Mouse (Mus musculus): ENCODE data around the gene Cdhr5. TPM values are rescaled to one million over a fixed set of nuclear protein-coding genes. Genes with fewer than 3 reads are reported as not detected.

Cdhr5 gene
- not detected in 2 replicates for polyA plus RNA-seq (2014; fragmentation: Nextera tagmentation; extraction: Ambion mirVana)

DNA sequence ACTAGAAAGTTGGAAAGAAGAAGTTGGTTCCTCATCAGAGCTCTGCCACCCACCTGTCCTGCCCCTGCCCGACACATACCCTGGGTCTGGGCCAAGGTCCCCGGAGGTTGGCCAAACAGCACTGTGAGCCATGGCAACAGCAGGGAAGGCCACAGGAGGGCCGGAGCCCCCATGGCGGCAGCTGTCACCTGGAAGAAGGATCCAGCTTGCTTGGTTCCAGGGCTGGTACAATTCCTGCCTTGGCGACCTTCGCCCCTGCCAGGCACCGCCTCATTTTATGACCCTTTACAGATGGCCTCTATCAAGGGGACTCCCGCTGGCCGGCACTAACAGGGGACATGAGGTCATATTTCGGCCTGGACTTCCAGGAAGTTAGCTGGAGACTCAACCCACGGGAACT is at the start of gene Cdhr5:
TSS of gene Cdhr5 (minus strand) at position 241 of the 400 bp plus-strand sequence.
- WGBS = 82% methylated on average over 11 of the region's 11 CpGs
- no peak within 1 kb of the TSS for H3K9ac ChIP-seq (ENCODE audit: low read length)
- ATAC-seq (ENCODE audit: low FRiP score) (no peak), DNase-seq (ENCODE audit: low spot score, missing footprints) (no peak)
- H3K27ac ChIP-seq (ENCODE audit: low read depth, low read length) = no peak within 1 kb of the TSS
- no peaks in the 10 kb centered on the region for H3K9me3 ChIP-seq (ENCODE audit: control insufficient read depth, low read length)
- H3K27me3 ChIP-seq (ENCODE audit: control insufficient read depth, insufficient read depth, low read length) = peaks cover 7% of the 10 kb centered on the region
- no peak within 1 kb of the TSS for H3K4me3 ChIP-seq (ENCODE audit: low read depth, low read length)
- H3K4me1 ChIP-seq (ENCODE audit: control insufficient read depth, insufficient read depth, low read length) = peaks cover 5% of the 10 kb centered on the region
- no peaks in the 10 kb centered on the region for H3K36me3 ChIP-seq (ENCODE audit: control insufficient read depth, insufficient read depth, low read length)
- H3K4me2 ChIP-seq = no peak within 1 kb of the TSS

DNA sequence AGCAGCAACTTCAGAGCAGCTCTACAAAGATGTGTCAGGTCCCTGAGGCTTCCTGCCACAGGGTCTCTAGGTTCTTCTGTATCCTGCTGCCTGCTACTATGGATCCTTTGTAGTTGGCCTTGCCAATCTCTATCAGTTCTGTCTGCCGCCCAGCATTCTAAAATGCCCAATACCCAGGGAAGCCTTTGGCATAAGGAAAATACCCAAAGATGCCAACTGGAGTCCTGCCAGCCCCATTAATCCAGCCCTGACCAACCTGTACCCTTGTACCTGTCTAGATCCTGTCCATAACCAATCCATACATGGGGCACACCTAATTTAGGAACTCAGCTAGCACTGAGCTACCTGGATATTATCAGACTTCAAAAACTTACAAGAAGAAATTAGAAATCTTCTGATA is 48.1 kb upstream of the Cdhr5 start:
- Histone ChIP-seq H3K27ac (ENCODE audit: low read depth, low read length) (no peak overlapping the region), H3K4me3 (ENCODE audit: low read depth, low read length) (no peak overlapping the region), H3K27me3 (ENCODE audit: control insufficient read depth, insufficient read depth, low read length) (no peaks in the 10 kb centered on the region), H3K9me3 (ENCODE audit: control insufficient read depth, low read length) (no peaks in the 10 kb centered on the region), H3K4me2 (no peak overlapping the region), H3K9ac (ENCODE audit: low read length) (no peak overlapping the region), H3K4me1 (ENCODE audit: control insufficient read depth, insufficient read depth, low read length) (peaks cover 24% of the 10 kb centered on the region), H3K36me3 (ENCODE audit: control insufficient read depth, insufficient read depth, low read length) (peaks cover 19% of the 10 kb centered on the region)
- WGBS = 78% methylated on average over 1 of the region's 1 CpGs
- ATAC-seq (ENCODE audit: low FRiP score) (no peak), DNase-seq (ENCODE audit: low spot score, missing footprints) (no peak)

DNA sequence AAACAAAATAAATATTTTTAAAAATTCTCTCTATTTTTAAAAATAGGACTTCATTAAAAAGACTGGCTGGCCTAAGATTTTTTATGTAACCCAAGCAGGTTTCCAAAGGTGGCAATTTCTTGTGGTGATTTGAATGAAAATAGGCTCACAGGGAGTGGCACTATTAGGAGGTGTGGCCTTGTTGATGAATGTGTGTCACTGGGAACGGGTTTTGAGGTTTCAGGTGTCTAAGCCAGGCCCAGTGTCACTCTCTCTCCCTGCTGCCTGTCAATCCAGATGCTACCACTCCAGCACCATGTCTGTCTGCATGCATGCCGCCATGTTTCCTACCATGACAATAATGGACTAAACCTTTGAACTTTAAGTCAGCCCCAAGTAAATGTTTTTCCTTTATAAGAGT is 42.9 kb upstream of the Cdhr5 start:
- Histone ChIP-seq H3K36me3 (ENCODE audit: control insufficient read depth, insufficient read depth, low read length) (peaks cover 43% of the 10 kb centered on the region), H3K27ac (ENCODE audit: low read depth, low read length) (no peak overlapping the region), H3K4me1 (ENCODE audit: control insufficient read depth, insufficient read depth, low read length) (peaks cover under 1% of the 10 kb centered on the region; the same call in 1 of the 2 replicates), H3K4me3 (ENCODE audit: low read depth, low read length) (no peak overlapping the region), H3K9me3 (ENCODE audit: control insufficient read depth, low read length) (no peaks in the 10 kb centered on the region), H3K4me2 (no peak overlapping the region), H3K9ac (ENCODE audit: low read length) (no peak overlapping the region), H3K27me3 (ENCODE audit: control insufficient read depth, insufficient read depth, low read length) (no peaks in the 10 kb centered on the region)
- ATAC-seq (ENCODE audit: low FRiP score) = no peak
- 82% methylated on average over 2 of the region's 2 CpGs for WGBS
- DNase-seq (ENCODE audit: low spot score, missing footprints) = no peak

DNA sequence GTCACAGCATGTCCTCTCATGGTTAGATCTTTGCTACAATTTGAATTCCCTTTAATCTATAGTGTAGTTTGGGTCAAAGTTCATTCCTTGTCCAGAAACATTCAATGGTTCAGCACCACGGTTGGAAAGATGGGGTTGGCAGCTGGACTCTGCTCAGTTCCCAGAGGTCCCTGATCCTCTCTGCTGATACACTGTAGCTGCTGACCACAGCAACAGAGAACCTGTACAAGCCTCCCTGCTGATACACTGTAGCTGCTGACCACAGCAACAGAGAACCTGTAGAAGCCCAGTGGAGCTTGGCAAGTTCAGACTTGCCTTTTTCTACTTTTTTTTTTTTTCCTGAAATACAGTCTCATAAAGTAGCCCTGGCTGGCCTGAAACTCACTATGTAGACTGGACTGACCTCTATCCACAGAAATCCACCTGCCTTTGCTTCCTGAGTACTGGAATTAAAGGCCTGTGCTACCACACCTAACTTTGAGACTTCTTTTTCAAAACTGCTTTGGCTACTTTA is 41.1 kb upstream of the Cdhr5 start:
- H3K4me2 ChIP-seq = no peak overlapping the region
- WGBS = 84% methylated on average over 1 of the region's 1 CpGs
- H3K27me3 ChIP-seq (ENCODE audit: control insufficient read depth, insufficient read depth, low read length) = no peaks in the 10 kb centered on the region
- ATAC-seq (ENCODE audit: low FRiP score) = no peak
- no peak overlapping the region for H3K27ac ChIP-seq (ENCODE audit: low read depth, low read length)
- H3K4me1 ChIP-seq (ENCODE audit: control insufficient read depth, insufficient read depth, low read length) = no peaks in the 10 kb centered on the region
- no peaks in the 10 kb centered on the region for H3K9me3 ChIP-seq (ENCODE audit: control insufficient read depth, low read length)
- peaks cover 46% of the 10 kb centered on the region for H3K36me3 ChIP-seq (ENCODE audit: control insufficient read depth, insufficient read depth, low read length)
- DNase-seq (ENCODE audit: low spot score, missing footprints) = no peak
- H3K4me3 ChIP-seq (ENCODE audit: low read depth, low read length) = no peak overlapping the region
- no peak overlapping the region for H3K9ac ChIP-seq (ENCODE audit: low read length)

DNA sequence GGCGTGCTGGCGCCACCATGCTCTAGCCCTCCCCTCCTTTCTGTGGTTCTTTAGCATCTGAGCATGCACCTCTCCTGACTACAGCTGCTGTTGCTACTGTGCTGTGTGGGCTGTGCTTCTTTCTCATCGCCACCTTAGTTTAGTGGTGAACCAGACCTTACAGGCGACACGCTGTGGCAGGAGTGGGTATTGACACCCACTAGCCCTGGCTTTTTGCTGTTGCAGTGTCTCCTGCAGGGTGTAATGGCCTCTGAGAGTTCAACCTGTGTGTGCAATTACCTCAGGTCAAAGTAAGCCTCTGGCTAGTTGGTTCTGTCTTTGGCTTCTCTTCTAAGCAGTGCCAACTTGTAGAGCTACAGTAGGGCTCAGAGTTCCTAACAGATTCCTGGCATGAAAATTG is 39.4 kb upstream of the Cdhr5 start:
- H3K36me3 ChIP-seq (ENCODE audit: control insufficient read depth, insufficient read depth, low read length) = peaks cover 41% of the 10 kb centered on the region
- H3K4me2 ChIP-seq = no peak overlapping the region
- 81% methylated on average over 5 of the region's 5 CpGs for WGBS

DNA sequence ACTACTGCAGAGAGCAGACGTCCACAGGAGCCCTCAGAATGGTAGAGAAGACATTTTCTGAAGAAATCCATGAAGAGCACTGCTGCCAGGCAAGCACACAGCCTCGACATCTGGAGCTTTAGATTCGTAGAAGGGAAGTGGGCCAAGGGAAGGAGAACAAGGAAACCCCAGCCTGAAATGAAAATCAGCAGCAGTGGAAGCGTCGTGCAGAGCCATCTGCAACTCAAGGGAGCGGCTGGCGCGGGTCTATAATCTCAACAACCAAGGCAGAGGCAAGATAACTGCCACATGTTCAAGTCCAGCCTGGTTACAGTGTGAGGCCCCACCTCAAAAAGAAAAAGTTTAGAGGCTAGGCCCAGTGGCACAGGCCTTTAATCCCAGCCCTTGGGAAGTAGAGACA is 38.5 kb upstream of the Cdhr5 start:
- H3K4me3 ChIP-seq (ENCODE audit: low read depth, low read length) = no peak overlapping the region
- ATAC-seq (ENCODE audit: low FRiP score) (no peak), DNase-seq (ENCODE audit: low spot score, missing footprints) (no peak)
- no peaks in the 10 kb centered on the region for H3K4me1 ChIP-seq (ENCODE audit: control insufficient read depth, insufficient read depth, low read length)
- no peaks in the 10 kb centered on the region for H3K9me3 ChIP-seq (ENCODE audit: control insufficient read depth, low read length)
- no peak overlapping the region for H3K4me2 ChIP-seq
- H3K27me3 ChIP-seq (ENCODE audit: control insufficient read depth, insufficient read depth, low read length) = no peaks in the 10 kb centered on the region
- peaks cover 38% of the 10 kb centered on the region for H3K36me3 ChIP-seq (ENCODE audit: control insufficient read depth, insufficient read depth, low read length)
- H3K27ac ChIP-seq (ENCODE audit: low read depth, low read length) = no peak overlapping the region
- 93% methylated on average over 8 of the region's 8 CpGs for WGBS
- H3K9ac ChIP-seq (ENCODE audit: low read length) = no peak overlapping the region

More for the DNA sequence above, 39.4 kb upstream of the Cdhr5 start:
- no peaks in the 10 kb centered on the region for H3K4me1 ChIP-seq (ENCODE audit: control insufficient read depth, insufficient read depth, low read length)
- H3K27ac ChIP-seq (ENCODE audit: low read depth, low read length) = no peak overlapping the region
- no peaks in the 10 kb centered on the region for H3K27me3 ChIP-seq (ENCODE audit: control insufficient read depth, insufficient read depth, low read length)
- ATAC-seq (ENCODE audit: low FRiP score) (no peak), DNase-seq (ENCODE audit: low spot score, missing footprints) (no peak)
- H3K4me3 ChIP-seq (ENCODE audit: low read depth, low read length) = no peak overlapping the region
- no peaks in the 10 kb centered on the region for H3K9me3 ChIP-seq (ENCODE audit: control insufficient read depth, low read length)
- H3K9ac ChIP-seq (ENCODE audit: low read length) = no peak overlapping the region

DNA sequence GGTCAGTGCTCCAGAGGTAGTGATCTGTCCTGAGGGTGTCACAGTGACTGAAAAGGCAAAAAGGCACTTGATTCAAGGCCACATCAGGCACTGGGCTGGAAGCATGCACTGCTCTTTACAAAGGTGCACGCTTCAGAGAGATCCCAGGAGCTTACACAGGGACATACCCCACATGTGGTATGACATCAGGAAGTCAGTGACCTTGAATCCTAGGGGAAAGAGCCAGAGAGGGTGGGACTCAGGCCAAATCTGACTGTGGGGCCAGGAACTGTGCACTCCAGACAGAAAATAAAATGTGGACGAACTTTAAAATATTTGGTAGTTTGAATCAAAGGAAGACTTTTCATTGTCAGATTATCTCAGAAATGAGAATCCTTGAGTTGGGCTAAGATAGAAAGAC is 37.8 kb upstream of the Cdhr5 start:
- Histone ChIP-seq H3K4me1 (ENCODE audit: control insufficient read depth, insufficient read depth, low read length) (no peaks in the 10 kb centered on the region), H3K9me3 (ENCODE audit: control insufficient read depth, low read length) (no peaks in the 10 kb centered on the region), H3K27ac (ENCODE audit: low read depth, low read length) (no peak overlapping the region), H3K9ac (ENCODE audit: low read length) (no peak overlapping the region), H3K4me2 (no peak overlapping the region), H3K4me3 (ENCODE audit: low read depth, low read length) (no peak overlapping the region), H3K27me3 (ENCODE audit: control insufficient read depth, insufficient read depth, low read length) (no peaks in the 10 kb centered on the region), H3K36me3 (ENCODE audit: control insufficient read depth, insufficient read depth, low read length) (peaks cover 40% of the 10 kb centered on the region)
- DNase-seq (ENCODE audit: low spot score, missing footprints) (no peak), ATAC-seq (ENCODE audit: low FRiP score) (no peak)
- 95% methylated on average over 2 of the region's 2 CpGs for WGBS

DNA sequence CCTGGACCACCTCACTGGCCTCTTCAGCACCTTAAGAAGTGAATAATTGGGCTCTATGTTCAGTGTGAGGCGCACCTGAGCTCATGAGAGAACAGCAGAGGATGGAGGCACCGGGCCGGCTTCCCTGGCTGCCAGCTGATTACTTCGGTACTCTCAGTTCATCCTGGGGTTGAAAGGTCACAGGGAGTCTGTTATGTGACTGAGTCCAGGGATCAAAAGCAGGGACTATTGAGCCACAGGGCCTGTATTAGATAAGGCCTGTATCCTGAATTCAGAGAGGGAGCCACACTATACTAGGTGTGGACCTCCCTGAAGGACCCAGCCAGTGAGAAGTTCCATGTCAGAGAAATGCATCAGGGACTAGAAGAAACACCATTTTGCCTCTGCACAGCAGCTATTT is 28.0 kb upstream of the Cdhr5 start:
- Histone ChIP-seq H3K9me3 (ENCODE audit: control insufficient read depth, low read length) (no peaks in the 10 kb centered on the region), H3K27ac (ENCODE audit: low read depth, low read length) (no peak overlapping the region), H3K27me3 (ENCODE audit: control insufficient read depth, insufficient read depth, low read length) (no peaks in the 10 kb centered on the region), H3K9ac (ENCODE audit: low read length) (no peak overlapping the region), H3K4me2 (no peak overlapping the region), H3K4me1 (ENCODE audit: control insufficient read depth, insufficient read depth, low read length) (no peaks in the 10 kb centered on the region), H3K4me3 (ENCODE audit: low read depth, low read length) (no peak overlapping the region), H3K36me3 (ENCODE audit: control insufficient read depth, insufficient read depth, low read length) (peaks cover 32% of the 10 kb centered on the region)
- no peak for ATAC-seq (ENCODE audit: low FRiP score)
- WGBS = 90% methylated on average over 4 of the region's 4 CpGs
- no peak for DNase-seq (ENCODE audit: low spot score, missing footprints)

DNA sequence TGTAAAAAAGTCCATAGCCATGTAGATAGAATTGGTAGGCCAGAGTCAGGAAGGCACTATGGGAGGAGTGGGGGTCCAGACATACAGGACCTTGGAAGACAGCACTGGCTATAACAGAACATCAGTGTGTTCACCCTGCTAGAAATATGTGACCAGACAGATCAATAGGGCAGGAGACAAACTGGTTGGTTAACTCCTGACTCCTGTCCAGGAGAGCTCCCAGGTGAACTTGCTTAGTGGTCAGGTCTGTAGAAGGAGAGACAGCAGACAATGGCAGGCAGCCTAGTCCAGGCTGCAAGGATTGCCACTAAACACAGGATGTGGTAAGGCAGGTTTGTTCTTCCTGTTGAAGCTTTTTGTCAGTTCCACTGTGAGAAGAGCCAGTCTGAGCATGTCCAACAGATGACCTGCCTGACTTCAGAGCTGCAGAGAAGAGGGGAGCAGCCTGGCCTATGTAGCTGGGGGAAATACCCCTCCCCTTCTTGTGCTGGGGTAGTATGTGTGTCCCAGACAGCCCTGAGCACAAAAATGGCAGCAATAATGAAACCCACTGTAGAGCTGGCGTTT is 26.2 kb upstream of the Cdhr5 start:
- Histone ChIP-seq H3K27me3 (ENCODE audit: control insufficient read depth, insufficient read depth, low read length) (no peaks in the 10 kb centered on the region), H3K4me1 (ENCODE audit: control insufficient read depth, insufficient read depth, low read length) (no peaks in the 10 kb centered on the region), H3K36me3 (ENCODE audit: control insufficient read depth, insufficient read depth, low read length) (peaks cover 23% of the 10 kb centered on the region), H3K9me3 (ENCODE audit: control insufficient read depth, low read length) (no peaks in the 10 kb centered on the region), H3K4me2 (no peak overlapping the region), H3K9ac (ENCODE audit: low read length) (no peak overlapping the region), H3K27ac (ENCODE audit: low read depth, low read length) (no peak overlapping the region), H3K4me3 (ENCODE audit: low read depth, low read length) (no peak overlapping the region)
- 81% methylated on average over 1 of the region's 1 CpGs for WGBS
- DNase-seq (ENCODE audit: low spot score, missing footprints) (no peak), ATAC-seq (ENCODE audit: low FRiP score) (no peak)

All from midbrain, embryonic 11.5 days (tissue).